Mouse (Mus musculus) midbrain, embryonic 12.5 days (tissue): Measurements from ENCODE around the gene Cep135. TPM values are rescaled to one million over a fixed set of nuclear protein-coding genes. Genes with fewer than 3 reads are reported as not detected.

Experiments
- ATAC-seq: fragments of 200-750 bp; cut with Nextera tagmentation; 2 replicates; pipeline ENCODE4 v1.8.0; 2017; ENCODE audit warnings: low read depth, moderate TSS enrichment, moderate library complexity; ENCODE audit not compliant: low FRiP score
- H3K27ac ChIP-seq: fragments of 300-500 bp; sonication (generic); replicated peaks from 2 replicates; pipeline ENCODE4 v1.5.1; 2016; ENCODE audit warnings: mild to moderate bottlenecking
- H3K27me3 ChIP-seq: fragments of 300-500 bp; sonication (generic); 2 replicates; pipeline ENCODE4 v1.6.1; 2016; ENCODE audit warnings: mild to moderate bottlenecking
- H3K36me3 ChIP-seq: fragments of 300-500 bp; sonication (generic); 2 replicates; pipeline ENCODE4 v1.6.1; 2016
- H3K4me1 ChIP-seq: fragments of 300-500 bp; sonication (generic); 2 replicates; pipeline ENCODE4 v1.6.1; 2016
- H3K4me2 ChIP-seq: fragments of 300-500 bp; sonication (generic); replicated peaks from 2 replicates; pipeline ENCODE4 v1.6.1; 2016; ENCODE audit warnings: mild to moderate bottlenecking, moderate library complexity
- H3K4me3 ChIP-seq: fragments of 300-500 bp; sonication (generic); 2 replicates; pipeline ENCODE4 v1.5.1; 2016; ENCODE audit warnings: mild to moderate bottlenecking
- H3K9ac ChIP-seq: fragments of 300-500 bp; sonication (generic); replicated peaks from 2 replicates; pipeline ENCODE4 v1.6.1; 2016; ENCODE audit warnings: mild to moderate bottlenecking, moderate library complexity
- H3K9me3 ChIP-seq: fragments of 300-500 bp; sonication (generic); 2 replicates; pipeline ENCODE4 v1.6.1; 2016; ENCODE audit warnings: mild to moderate bottlenecking
- WGBS: fragments of 180-500 bp; shearing (Covaris S2); methylation state at CpG from one replicate; pipeline ENCODE4 v1.1.7; 2016; 5-methylcytosine and 5-hydroxymethylcytosine counted together
- polyA plus RNA-seq: library from polyadenylated mRNA; unstranded; fragments of >200 nt; fragmentation: Nextera tagmentation; extraction: Ambion mirVana; gene quantifications from 2 replicates; pipeline ENCODE4 v1.2.1, GENCODE M21; 2016

Cep135 gene
- polyA plus RNA-seq, 1 experiment from 2014 or later: 8.7 TPM

GRCm38 (mm10) chr5:76609702-76610370 lies 21.3 kb downstream of the Cep135 start:
- H3K9me3 ChIP-seq: no peaks in the 10 kb centered on the region
- no peak for ATAC-seq
- H3K9ac ChIP-seq: no peak overlapping the region
- no peak overlapping the region for H3K27ac ChIP-seq
- no peak overlapping the region for H3K4me3 ChIP-seq
- H3K4me2 ChIP-seq: no peak overlapping the region
- H3K36me3 ChIP-seq: peaks cover 72% of the 10 kb centered on the region
- WGBS: 96% methylated on average over 8 of the region's 8 CpGs
- no peaks in the 10 kb centered on the region for H3K4me1 ChIP-seq
- H3K27me3 ChIP-seq: no peaks in the 10 kb centered on the region

- no peaks in the 10 kb centered on the region for H3K9me3 ChIP-seq
- peaks cover 77% of the 10 kb centered on the region for H3K36me3 ChIP-seq
- no peak overlapping the region for H3K9ac ChIP-seq
- H3K27me3 ChIP-seq: no peaks in the 10 kb centered on the region
- no peak overlapping the region for H3K27ac ChIP-seq
- no peak for ATAC-seq
- no peak overlapping the region for H3K4me2 ChIP-seq
- H3K4me3 ChIP-seq: no peak overlapping the region
- H3K4me1 ChIP-seq: no peaks in the 10 kb centered on the region
- 93% methylated on average over 6 of the region's 6 CpGs for WGBS
Observed at GRCm38 (mm10) chr5:76612867-76613499, 24.5 kb downstream of the Cep135 start.

- Histone ChIP-seq H3K9ac (no peak overlapping the region), H3K9me3 (no peaks in the 10 kb centered on the region), H3K4me1 (no peaks in the 10 kb centered on the region), H3K27ac (no peak overlapping the region), H3K4me3 (no peak overlapping the region), H3K27me3 (no peaks in the 10 kb centered on the region), H3K36me3 (peaks cover 85% of the 10 kb centered on the region), H3K4me2 (no peak overlapping the region)
- 94% methylated on average over 8 of the region's 8 CpGs for WGBS
- ATAC-seq: no peak
Observed at GRCm38 (mm10) chr5:76615276-76615675, 26.8 kb downstream of the Cep135 start.

- Histone ChIP-seq H3K9me3 (no peaks in the 10 kb centered on the region), H3K4me2 (no peak overlapping the region), H3K4me3 (no peak overlapping the region), H3K9ac (no peak overlapping the region), H3K4me1 (no peaks in the 10 kb centered on the region), H3K27me3 (no peaks in the 10 kb centered on the region), H3K36me3 (peaks cover 78% of the 10 kb centered on the region), H3K27ac (no peak overlapping the region)
- 91% methylated on average over 2 of the region's 2 CpGs for WGBS
- ATAC-seq: no peak
Observed at GRCm38 (mm10) chr5:76616196-76616747, 27.8 kb downstream of the Cep135 start.

GRCm38 (mm10) chr5:76618750-76619149 lies 30.3 kb downstream of the Cep135 start:
- H3K4me3 ChIP-seq: no peak overlapping the region
- no peak overlapping the region for H3K4me2 ChIP-seq
- no peaks in the 10 kb centered on the region for H3K4me1 ChIP-seq
- no peak overlapping the region for H3K27ac ChIP-seq
- peaks cover 76% of the 10 kb centered on the region for H3K36me3 ChIP-seq
- ATAC-seq: no peak
- 89% methylated on average over 7 of the region's 7 CpGs for WGBS
- H3K9me3 ChIP-seq: no peaks in the 10 kb centered on the region
- H3K27me3 ChIP-seq: no peaks in the 10 kb centered on the region
- no peak overlapping the region for H3K9ac ChIP-seq

- 96% methylated on average over 9 of the region's 9 CpGs for WGBS
- H3K9ac ChIP-seq: no peak overlapping the region
- H3K4me2 ChIP-seq: no peak overlapping the region
- no peak overlapping the region for H3K4me3 ChIP-seq
- no peaks in the 10 kb centered on the region for H3K4me1 ChIP-seq
- H3K9me3 ChIP-seq: no peaks in the 10 kb centered on the region
- H3K36me3 ChIP-seq: peaks cover 49% of the 10 kb centered on the region
- H3K27ac ChIP-seq: no peak overlapping the region
- ATAC-seq: no peak
- H3K27me3 ChIP-seq: no peaks in the 10 kb centered on the region
Observed at GRCm38 (mm10) chr5:76623759-76624158, 35.3 kb downstream of the Cep135 start.

- ATAC-seq: no peak
- Histone ChIP-seq H3K4me3 (no peak overlapping the region), H3K36me3 (peaks cover 33% of the 10 kb centered on the region), H3K27ac (no peak overlapping the region), H3K4me1 (no peaks in the 10 kb centered on the region), H3K9me3 (no peaks in the 10 kb centered on the region), H3K27me3 (no peaks in the 10 kb centered on the region), H3K4me2 (no peak overlapping the region), H3K9ac (no peak overlapping the region)
- WGBS: 96% methylated on average over 1 of the region's 1 CpGs
Observed at GRCm38 (mm10) chr5:76627770-76628169, 39.3 kb downstream of the Cep135 start.

GRCm38 (mm10) chr5:76634012-76634411 lies 45.5 kb downstream of the Cep135 start:
- Histone ChIP-seq H3K9me3 (no peaks in the 10 kb centered on the region), H3K4me1 (no peaks in the 10 kb centered on the region), H3K27me3 (no peaks in the 10 kb centered on the region), H3K27ac (no peak overlapping the region), H3K4me2 (no peak overlapping the region), H3K9ac (no peak overlapping the region), H3K36me3 (peaks cover 62% of the 10 kb centered on the region), H3K4me3 (no peak overlapping the region)
- ATAC-seq: no peak
- WGBS: 79% methylated on average over 10 of the region's 10 CpGs

GRCm38 (mm10) chr5:76635592-76635991 lies 47.1 kb downstream of the Cep135 start:
- no peaks in the 10 kb centered on the region for H3K4me1 ChIP-seq
- H3K27me3 ChIP-seq: no peaks in the 10 kb centered on the region
- no peaks in the 10 kb centered on the region for H3K9me3 ChIP-seq
- H3K4me3 ChIP-seq: no peak overlapping the region
- 91% methylated on average over 2 of the region's 2 CpGs for WGBS
- H3K27ac ChIP-seq: no peak overlapping the region
- H3K36me3 ChIP-seq: peaks cover 75% of the 10 kb centered on the region
- no peak for ATAC-seq
- H3K4me2 ChIP-seq: no peak overlapping the region
- no peak overlapping the region for H3K9ac ChIP-seq

GRCm38 (mm10) chr5:76642076-76642475 lies 53.6 kb downstream of the Cep135 start:
- 92% methylated on average over 4 of the region's 4 CpGs for WGBS
- H3K4me1 ChIP-seq: no peaks in the 10 kb centered on the region
- no peak overlapping the region for H3K4me3 ChIP-seq
- no peak for ATAC-seq
- H3K9ac ChIP-seq: no peak overlapping the region
- peaks cover 66% of the 10 kb centered on the region for H3K36me3 ChIP-seq
- H3K4me2 ChIP-seq: no peak overlapping the region
- H3K27me3 ChIP-seq: no peaks in the 10 kb centered on the region
- H3K27ac ChIP-seq: no peak overlapping the region
- H3K9me3 ChIP-seq: no peaks in the 10 kb centered on the region

- no peak for ATAC-seq
- H3K36me3 ChIP-seq: peaks cover 46% of the 10 kb centered on the region
- 92% methylated on average over 7 of the region's 7 CpGs for WGBS
Observed at GRCm38 (mm10) chr5:76644234-76644633, 55.7 kb downstream of the Cep135 start.

GRCm38 (mm10) chr5:76645091-76645868 lies 56.8 kb downstream of the Cep135 start:
- Histone ChIP-seq H3K9ac (no peak overlapping the region), H3K27ac (no peak overlapping the region), H3K27me3 (no peaks in the 10 kb centered on the region), H3K36me3 (peaks cover 38% of the 10 kb centered on the region), H3K4me1 (no peaks in the 10 kb centered on the region), H3K9me3 (no peaks in the 10 kb centered on the region), H3K4me2 (no peak overlapping the region), H3K4me3 (no peak overlapping the region)
- no peak for ATAC-seq
- WGBS: 97% methylated on average over 10 of the region's 10 CpGs

More at GRCm38 (mm10) chr5:76644234-76644633, 55.7 kb downstream of the Cep135 start:
- Histone ChIP-seq H3K27me3 (no peaks in the 10 kb centered on the region), H3K27ac (no peak overlapping the region), H3K9me3 (no peaks in the 10 kb centered on the region), H3K4me2 (no peak overlapping the region), H3K9ac (no peak overlapping the region), H3K4me1 (no peaks in the 10 kb centered on the region), H3K4me3 (no peak overlapping the region)
